Mouse (Mus musculus) right cerebral cortex, postnatal 10 days (tissue): ENCODE results near the gene Lyst.
"Not testable (repeated sequence)": the region's sequence is repeated elsewhere in the genome, so short reads cannot be mapped to it uniquely, and the experiment has no call there.

ENCODE experiments used
- DNase-seq, 2 experiments: peaks; one replicate each; pipeline ENCODE4 v3.0.0; 2021; ENCODE audit warnings: low spot score in 2 of 2

Gene Lyst

DNA sequence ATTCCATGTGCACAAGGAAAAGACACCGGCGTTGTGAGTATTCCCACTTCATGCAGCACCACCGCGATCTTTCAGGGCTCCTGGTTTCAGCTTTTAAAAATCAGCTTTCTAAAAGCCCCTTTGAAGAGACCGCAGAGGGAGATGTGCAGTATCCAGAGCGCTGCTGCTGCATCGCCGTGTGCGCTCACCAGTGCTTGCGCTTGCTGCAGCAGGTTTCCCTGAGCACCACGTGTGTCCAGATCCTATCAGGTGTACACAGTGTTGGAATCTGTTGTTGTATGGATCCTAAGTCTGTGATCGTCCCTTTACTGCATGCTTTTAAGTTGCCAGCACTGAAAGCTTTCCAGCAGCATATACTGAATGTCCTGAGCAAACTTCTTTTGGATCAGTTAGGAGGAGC, 45.0 kb downstream of the Lyst start:
- DNase-seq: no peak

DNA sequence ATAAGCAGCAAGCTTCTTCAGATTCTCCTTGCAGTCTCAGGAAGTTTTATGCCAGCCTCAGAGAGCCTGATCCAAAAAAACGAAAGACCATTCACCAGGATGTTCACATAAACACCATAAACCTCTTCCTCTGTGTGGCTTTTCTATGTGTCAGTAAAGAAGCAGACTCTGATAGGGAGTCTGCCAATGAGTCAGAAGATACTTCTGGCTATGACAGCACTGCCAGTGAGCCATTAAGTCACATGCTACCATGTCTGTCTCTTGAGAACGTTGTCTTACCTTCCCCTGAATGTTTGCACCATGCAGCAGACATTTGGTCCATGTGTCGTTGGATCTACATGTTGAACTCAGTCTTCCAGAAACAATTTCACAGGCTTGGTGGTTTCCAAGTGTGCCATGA, 47.4 kb downstream of the Lyst start:
- no peak for DNase-seq

DNA sequence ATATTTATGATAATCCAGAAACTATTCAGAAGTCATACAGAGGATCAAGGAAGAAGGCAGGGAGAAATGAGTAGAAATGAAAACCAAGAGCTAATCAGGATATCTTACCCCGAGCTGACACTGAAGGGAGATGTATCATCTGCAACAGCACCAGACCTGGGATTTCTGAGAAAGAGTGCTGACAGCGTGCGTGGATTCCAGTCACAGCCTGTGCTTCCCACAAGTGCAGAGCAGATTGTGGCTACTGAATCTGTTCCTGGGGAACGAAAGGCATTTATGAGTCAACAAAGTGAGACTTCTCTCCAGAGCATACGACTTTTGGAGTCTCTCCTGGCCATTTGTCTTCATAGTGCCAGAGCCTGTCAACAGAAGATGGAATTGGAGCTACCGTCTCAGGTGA, 47.8 kb downstream of the Lyst start:
- no peak for DNase-seq

GRCm38 (mm10) chr13:13638725-13639124, 48.5 kb downstream of the Lyst start:
- no peak for DNase-seq

- DNase-seq: no peak
Observed at GRCm38 (mm10) chr13:13647296-13647695, 57.1 kb downstream of the Lyst start.

DNA sequence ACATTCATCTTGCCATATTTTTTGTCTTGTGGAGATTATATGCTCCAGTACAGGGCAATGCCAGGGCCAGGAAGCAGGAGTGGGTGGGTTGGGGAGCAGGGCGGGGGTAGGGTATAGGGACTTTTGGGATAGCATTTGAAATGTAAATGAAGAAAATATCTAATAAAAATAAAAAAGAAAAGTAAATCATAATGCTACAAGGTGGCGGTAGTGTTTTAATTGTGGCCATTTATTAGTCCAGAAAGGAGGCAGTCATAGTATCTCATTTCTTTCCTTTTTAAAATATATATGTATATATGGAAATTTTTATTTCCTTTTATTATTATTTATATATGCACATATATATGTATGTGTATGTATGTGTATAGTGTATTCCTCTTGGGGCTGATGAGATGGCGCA, 65.3 kb downstream of the Lyst start:
- no peak for DNase-seq

DNA sequence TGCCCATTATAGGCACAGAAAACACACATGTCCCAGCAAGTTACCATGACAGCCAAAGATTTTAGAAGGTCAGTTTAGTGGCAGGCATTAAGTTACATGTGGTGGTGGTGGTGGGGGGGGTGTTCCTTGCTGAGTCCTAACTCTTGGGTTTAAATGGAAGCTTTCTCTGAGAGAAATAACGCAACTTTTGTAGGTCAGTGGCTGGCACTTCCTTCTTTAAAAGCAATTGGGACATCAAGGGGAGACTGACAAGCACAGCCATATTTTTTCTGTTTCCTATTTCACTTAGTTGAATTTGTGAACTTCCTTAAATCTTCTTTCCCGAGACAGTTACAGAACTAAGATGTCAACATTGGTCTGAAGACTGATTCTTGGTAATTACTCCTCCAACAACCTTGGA, 75.9 kb downstream of the Lyst start:
- DNase-seq: not testable (repeated sequence)

GRCm38 (mm10) chr13:13670669-13671068, 80.5 kb downstream of the Lyst start:
- DNase-seq: no peak

DNA sequence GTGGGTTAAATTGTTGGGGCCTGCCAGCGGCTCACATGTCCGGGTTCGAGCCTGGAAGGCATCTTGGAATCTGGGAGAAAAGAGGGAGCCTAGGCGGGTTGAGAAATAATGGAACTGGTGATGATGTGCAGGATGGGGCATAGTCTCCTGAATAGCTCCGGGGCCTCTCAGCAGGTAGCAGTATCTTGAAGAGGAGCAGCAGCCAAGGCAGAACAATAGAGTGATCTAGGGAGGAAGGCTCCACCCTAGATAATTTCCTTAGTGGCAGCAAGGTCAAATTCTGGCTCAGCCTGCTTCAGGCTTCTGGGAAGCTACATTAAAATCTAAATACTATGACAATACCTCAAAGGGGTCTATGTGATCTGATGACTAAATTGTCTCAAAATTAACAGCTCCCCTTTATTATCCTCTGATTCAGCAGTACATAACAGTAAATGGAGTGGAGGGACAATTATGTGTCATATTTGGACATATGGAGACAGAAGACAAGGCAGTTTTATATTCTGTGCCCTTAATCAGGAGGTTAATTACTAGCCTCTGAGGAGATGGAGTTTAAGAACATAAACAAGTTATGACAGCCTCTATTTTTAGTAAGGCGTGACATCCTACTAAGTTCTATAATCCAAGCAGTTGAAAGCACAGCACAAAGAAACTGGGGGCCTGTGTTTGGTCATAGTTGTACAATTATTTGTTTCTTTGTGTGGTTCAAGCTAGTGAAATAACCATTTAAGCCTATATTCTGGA, 81.6 kb downstream of the Lyst start:
- DNase-seq: no peak

GRCm38 (mm10) chr13:13674669-13675343, 84.6 kb downstream of the Lyst start:
- no peak for DNase-seq

- no peak for DNase-seq
Observed at GRCm38 (mm10) chr13:13677871-13678270, 87.7 kb downstream of the Lyst start.

DNA sequence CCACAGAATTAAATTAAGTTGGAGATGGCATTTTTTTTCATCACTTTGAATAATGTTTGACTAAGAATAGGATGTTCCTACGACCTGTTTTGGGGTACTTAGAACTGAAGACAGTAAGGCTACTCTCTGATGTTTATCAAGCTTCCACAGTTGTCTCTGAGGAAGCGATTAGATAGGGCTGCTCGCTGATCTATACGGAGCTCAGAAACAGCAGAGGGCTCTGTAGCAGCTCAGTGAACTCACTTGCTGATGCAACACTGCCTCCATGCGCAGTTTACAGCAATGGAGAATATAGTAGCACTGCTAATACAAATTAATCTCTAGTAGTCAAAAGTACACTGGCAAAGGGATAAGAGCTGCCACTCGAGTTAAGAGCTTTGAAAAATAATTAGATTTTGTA, 91.4 kb downstream of the Lyst start:
- no peak for DNase-seq

- DNase-seq: peak in 1 of 2 experiments; percentile 49
Observed at GRCm38 (mm10) chr13:13703476-13703875, 113.3 kb downstream of the Lyst start.

DNA sequence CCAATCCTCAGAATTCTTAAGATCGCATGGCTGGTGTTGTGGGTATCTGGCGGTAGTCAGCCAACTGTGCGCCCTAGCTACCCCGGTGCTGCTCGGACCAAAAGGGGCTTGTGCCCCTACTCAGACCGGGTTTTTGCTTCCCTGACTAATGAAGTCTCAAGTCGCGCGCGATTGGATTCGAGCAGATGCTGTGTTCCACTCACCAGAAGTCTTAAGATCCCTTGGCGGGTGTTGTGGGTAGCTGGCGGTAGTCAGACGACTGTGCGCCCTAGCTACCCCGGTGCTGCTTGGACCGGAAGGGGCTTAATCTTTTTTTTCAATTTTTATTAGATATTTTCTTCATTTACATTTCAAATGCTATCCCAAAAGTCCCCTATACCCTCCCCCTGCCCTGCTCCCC, 131.2 kb downstream of the Lyst start:
- not testable (repeated sequence) for DNase-seq

GRCm38 (mm10) chr13:13723293-13723692, 133.1 kb downstream of the Lyst start:
- no peak for DNase-seq

- no peak for DNase-seq
Observed at GRCm38 (mm10) chr13:13723786-13724185, 133.6 kb downstream of the Lyst start.

- no peak for DNase-seq
Observed at GRCm38 (mm10) chr13:13739232-13739631, 149.0 kb downstream of the Lyst start.

- no peak for DNase-seq
Observed at GRCm38 (mm10) chr13:13745911-13746310, 155.7 kb downstream of the Lyst start.

GRCm38 (mm10) chr13:13775778-13776494, 185.7 kb downstream of the Lyst start:
- DNase-seq: peak; percentile 59 to 63

- no peak for DNase-seq
Observed at GRCm38 (mm10) chr13:13777052-13777451, 186.9 kb downstream of the Lyst start.

DNA sequence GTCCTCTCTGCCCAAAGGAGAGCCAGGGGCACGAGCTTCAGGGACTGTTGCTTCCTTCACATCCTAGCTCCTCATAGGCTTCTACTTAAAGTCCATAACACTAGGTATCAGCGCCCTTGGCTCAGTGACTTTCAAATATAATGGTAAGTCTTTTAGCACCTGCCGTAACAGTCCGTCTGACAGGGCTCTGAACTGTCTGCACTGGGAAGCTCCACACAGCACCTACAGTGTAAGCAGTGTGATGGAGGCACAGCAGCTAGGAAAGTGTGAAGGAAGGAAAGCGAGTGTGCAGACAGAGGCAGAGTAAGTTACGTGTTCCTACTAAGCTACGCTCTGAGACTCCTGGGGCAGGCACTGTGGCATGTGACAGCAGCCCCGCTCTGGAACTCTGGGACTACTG, 187.5 kb downstream of the Lyst start:
- no peak for DNase-seq

GRCm38 (mm10) chr13:13778837-13779458, 188.8 kb downstream of the Lyst start:
- no peak for DNase-seq
